Mouse (Mus musculus) spleen, adult 18-20 months (tissue): ENCODE measurements around the gene Tapbpl.

Experiments used
- DNase-seq, 2 experiments: peaks; one replicate each; pipeline ENCODE4 v3.0.0; 2022; ENCODE audit warnings: mixed read lengths in 2 of 2

The Tapbpl gene

GRCm38 (mm10) chr6:125239547-125239946 is 7.9 kb upstream of the Tapbpl start:
- no peak for DNase-seq

- DNase-seq, result no peak
Observed at GRCm38 (mm10) chr6:125238396-125238795, 6.7 kb upstream of the Tapbpl start.

- no peak for DNase-seq
Observed at GRCm38 (mm10) chr6:125237421-125237820, 5.8 kb upstream of the Tapbpl start.

GRCm38 (mm10) chr6:125236782-125237181 is 5.1 kb upstream of the Tapbpl start, which contains the start of gene Cd27:
Gene Cd27 (minus strand): TSS chr6:125237010.
- DNase-seq, result peak in 1 of 2 experiments; percentile 27

- no peak for DNase-seq
Observed at GRCm38 (mm10) chr6:125236341-125236740, 4.7 kb upstream of the Tapbpl start.

- no peak for DNase-seq
Observed at GRCm38 (mm10) chr6:125234520-125234828, 2.8 kb upstream of the Tapbpl start.

- no peak for DNase-seq
Observed at GRCm38 (mm10) chr6:125233816-125234519, 2.3 kb upstream of the Tapbpl start.

GRCm38 (mm10) chr6:125232516-125232915 is 856 bp upstream of the Tapbpl start:
- no peak for DNase-seq

- DNase-seq, result no peak
Observed at GRCm38 (mm10) chr6:125232045-125232437, 381 bp upstream of the Tapbpl start.

GRCm38 (mm10) chr6:125230571-125230970 is 1.1 kb downstream of the Tapbpl start:
- DNase-seq, result no peak

- no peak for DNase-seq
Observed at GRCm38 (mm10) chr6:125225518-125226115, 6.0 kb downstream of the Tapbpl start.

GRCm38 (mm10) chr6:125222577-125222976 is 9.1 kb downstream of the Tapbpl start:
- no peak for DNase-seq

GRCm38 (mm10) chr6:125222146-125222545 is 9.5 kb downstream of the Tapbpl start:
- peak; percentile 64 to 80 for DNase-seq

GRCm38 (mm10) chr6:125221115-125221745 is 10.4 kb downstream of the Tapbpl start:
- DNase-seq, result peak in 1 of 2 experiments; percentile 7

GRCm38 (mm10) chr6:125218963-125219362 is 12.7 kb downstream of the Tapbpl start:
- DNase-seq, result peak; percentile 23 to 72

GRCm38 (mm10) chr6:125217899-125218298 is 13.8 kb downstream of the Tapbpl start:
- DNase-seq, result no peak

GRCm38 (mm10) chr6:125216898-125217297 is 14.8 kb downstream of the Tapbpl start:
- no peak for DNase-seq

GRCm38 (mm10) chr6:125215148-125215954 is 16.3 kb downstream of the Tapbpl start, which contains the start of gene Vamp1:
Gene Vamp1 (plus strand): TSS chr6:125215551.
- peak; percentile 91 to 93 for DNase-seq

GRCm38 (mm10) chr6:125213715-125214114 is 17.9 kb downstream of the Tapbpl start:
- DNase-seq, result no peak

- no peak for DNase-seq
Observed at GRCm38 (mm10) chr6:125213129-125213528, 18.5 kb downstream of the Tapbpl start.

GRCm38 (mm10) chr6:125212621-125213020 is 19.0 kb downstream of the Tapbpl start:
- DNase-seq, result no peak

GRCm38 (mm10) chr6:125210436-125210835 is 21.2 kb downstream of the Tapbpl start:
- no peak for DNase-seq

GRCm38 (mm10) chr6:125197166-125197565 is 34.5 kb downstream of the Tapbpl start:
- DNase-seq, result no peak
